Mouse (Mus musculus): ENCODE results near the gene Atp8a2.

DNA sequence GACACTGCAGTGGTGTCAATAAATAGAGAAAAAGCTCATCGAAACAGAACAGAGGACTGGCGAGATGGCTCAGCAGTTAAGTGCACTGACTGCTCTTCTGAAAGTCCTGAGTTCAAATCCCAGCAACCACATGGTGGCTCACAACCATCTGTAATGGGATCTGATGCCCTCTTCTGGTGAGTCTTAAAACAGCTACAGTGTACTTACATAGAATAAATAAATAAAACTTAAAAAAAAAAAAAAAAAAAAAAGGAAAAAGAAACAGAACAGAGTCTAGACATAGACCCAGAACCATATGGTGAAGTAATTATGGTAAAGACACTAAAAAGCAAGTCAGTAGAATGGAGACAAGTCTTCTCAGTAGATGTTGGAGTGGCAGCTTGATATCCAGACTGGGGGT is 15.7 kb downstream of the Atp8a2 start:
- TF ChIP-seq POLR2A (IDR thresholded peaks at IDR 0.05; ENCODE audit: borderline replicate concordance, low read depth, low read length): no peak
- TF ChIP-seq CTCF (IDR thresholded peaks at IDR 0.05; ENCODE audit: low read depth, low read length): no peak
